Mouse (Mus musculus) heart, postnatal 0 days (tissue): ENCODE data around the gene Spns2. TPM values are rescaled to one million over a fixed set of nuclear protein-coding genes. Genes with fewer than 3 reads are reported as not detected.

Experiments
- ATAC-seq: fragments of 200-750 bp; cut with Nextera tagmentation; 2 replicates; pipeline ENCODE4 v1.8.0; 2017; ENCODE audit warnings: low read depth, moderate number of reproducible peaks, moderate library complexity; ENCODE audit not compliant: insufficient read depth
- DNase-seq: peaks from one replicate; pipeline ENCODE4 v3.0.0-alpha.2; 2016; ENCODE audit warnings: low spot score
- H3K27ac ChIP-seq: fragments of 300-500 bp; sonication (generic); 2 replicates; pipeline ENCODE4 v1.5.1; 2014; ENCODE audit warnings: low read depth, mild to moderate bottlenecking
- H3K27me3 ChIP-seq: fragments of 300-500 bp; sonication (generic); 2 replicates; pipeline ENCODE4 v1.6.1; 2014; ENCODE audit warnings: low read length, mixed read lengths; ENCODE audit not compliant: control insufficient read depth, insufficient read depth
- H3K36me3 ChIP-seq: fragments of 300-500 bp; sonication (generic); replicated peaks from 2 replicates; pipeline ENCODE4 v1.6.1; 2014; ENCODE audit warnings: low read length, mixed read lengths; ENCODE audit not compliant: control insufficient read depth, insufficient read depth
- H3K4me1 ChIP-seq: fragments of 300-500 bp; sonication (generic); 2 replicates; pipeline ENCODE4 v1.6.1; 2014; ENCODE audit warnings: antibody characterized with exemption; ENCODE audit not compliant: control insufficient read depth, insufficient read depth
- H3K4me2 ChIP-seq: fragments of 300-500 bp; sonication (generic); 2 replicates; pipeline ENCODE4 v1.6.1; 2014; ENCODE audit warnings: low read depth, mild to moderate bottlenecking, low read length, moderate library complexity
- H3K4me3 ChIP-seq: fragments of 300-500 bp; sonication (generic); 2 replicates; pipeline ENCODE4 v1.5.1; 2014; ENCODE audit warnings: low read depth, low read length
- H3K9ac ChIP-seq: fragments of 300-500 bp; sonication (generic); replicated peaks from 2 replicates; pipeline ENCODE4 v1.6.1; 2014; ENCODE audit warnings: low read depth, low read length, mixed read lengths
- H3K9me3 ChIP-seq: fragments of 300-500 bp; sonication (generic); replicated peaks from 2 replicates; pipeline ENCODE4 v1.6.1; 2016; ENCODE audit warnings: low read length; ENCODE audit not compliant: control insufficient read depth
- CTCF ChIP-seq: IDR thresholded peaks from 2 replicates; pipeline ENCODE4 v1.5.1; 2016; ENCODE audit warnings: antibody characterized with exemption, control low read depth, low read depth
- EP300 ChIP-seq: IDR thresholded peaks from 2 replicates; pipeline ENCODE4 v1.6.1; 2016; ENCODE audit warnings: antibody characterized with exemption, low read depth
- WGBS: fragments of 180-500 bp; shearing (Covaris S2); extraction: QIAGEN DNeasy Blood & Tissue Kit; methylation state at CpG from one replicate; pipeline ENCODE4 v1.1.7; 2014; 5-methylcytosine and 5-hydroxymethylcytosine counted together
- polyA plus RNA-seq: library from polyadenylated mRNA; unstranded; fragments of >200 nt; fragmentation: Nextera tagmentation; extraction: Ambion mirVana; gene quantifications from 2 replicates; pipeline ENCODE4 v1.2.1, GENCODE M21; 2015
- total RNA-seq: library from RNA; depleted of rRNA; stranded (reverse); fragments of >200 nt; gene quantifications from 2 replicates; pipeline ENCODE4 v1.2.3, GENCODE M21; 2014; ENCODE audit warnings: low replicate concordance

Gene Spns2
- total and polyA plus RNA-seq, 2 experiments from 2014 or later = 2.9 to 44.2 TPM

DNA sequence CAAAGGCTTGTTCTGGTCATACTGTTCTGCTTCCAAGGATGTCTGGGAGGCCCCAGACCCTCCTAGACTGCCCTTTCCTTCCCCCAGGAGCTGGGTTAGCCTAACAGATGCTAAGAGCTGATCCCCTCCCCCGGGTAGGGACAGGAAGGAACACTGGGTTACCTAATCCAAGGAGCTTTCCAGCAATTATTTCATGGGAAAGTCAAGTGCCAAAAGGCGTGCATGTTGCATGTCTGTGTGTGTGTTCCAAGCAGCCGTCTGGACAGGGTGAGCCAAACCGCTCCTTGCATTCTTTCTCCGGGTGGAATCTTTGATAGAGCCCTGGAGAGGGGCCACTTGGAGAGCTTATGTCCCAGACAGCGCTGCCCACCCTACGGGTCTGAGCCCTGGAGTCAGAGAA lies 76.7 kb downstream of the Spns2 start:
- Histone ChIP-seq H3K4me1 (peaks cover 68% of the 10 kb centered on the region), H3K4me2 (peak overlapping the region; percentile 52), H3K27ac (peak overlapping the region; percentile 86), H3K9me3 (no peaks in the 10 kb centered on the region), H3K36me3 (no peaks in the 10 kb centered on the region), H3K9ac (peak overlapping the region; percentile 24; the same call in 1 of the 2 replicates), H3K4me3 (peak overlapping the region; percentile 17), H3K27me3 (no peaks in the 10 kb centered on the region)
- peak; percentile 19 for ATAC-seq
- WGBS = 26% methylated on average over 7 of the region's 7 CpGs
- DNase-seq = peak; percentile 77
- 0 out of 2 replicates have a peak, but pooled peaks have one; percentile 87 for TF ChIP-seq EP300
- no peak for TF ChIP-seq CTCF

- DNase-seq = no peak
- peak overlapping the region; percentile 82 for H3K4me3 ChIP-seq
- TF ChIP-seq CTCF (no peak), EP300 (no peak)
- H3K27ac ChIP-seq = peak overlapping the region; percentile 86
- H3K4me2 ChIP-seq = peak overlapping the region; percentile 92
- H3K36me3 ChIP-seq = no peaks in the 10 kb centered on the region
- peak overlapping the region; percentile 66; the same call in 1 of the 2 replicates for H3K9ac ChIP-seq
- H3K9me3 ChIP-seq = no peaks in the 10 kb centered on the region
- ATAC-seq = no peak
- H3K4me1 ChIP-seq = peaks cover 67% of the 10 kb centered on the region
- 25% methylated on average over 9 of the region's 9 CpGs for WGBS
- H3K27me3 ChIP-seq = no peaks in the 10 kb centered on the region
Observed at GRCm38 (mm10) chr11:72411945-72412344, 77.8 kb downstream of the Spns2 start.

- H3K27me3 ChIP-seq = no peaks in the 10 kb centered on the region
- peak within 1 kb of the TSS; percentile 92 for H3K4me2 ChIP-seq
- no peaks in the 10 kb centered on the region for H3K36me3 ChIP-seq
- DNase-seq = peak; percentile 87
- peaks cover 68% of the 10 kb centered on the region for H3K4me1 ChIP-seq
- peak within 1 kb of the TSS; percentile 86 for H3K27ac ChIP-seq
- WGBS = under 1% methylated on average over 84 of the region's 86 CpGs
- TF ChIP-seq CTCF = peak; percentile 54
- TF ChIP-seq EP300 = no peak
- no peaks in the 10 kb centered on the region for H3K9me3 ChIP-seq
- peak within 1 kb of the TSS; percentile 66 for H3K9ac ChIP-seq
- peak; percentile 88 for ATAC-seq
- H3K4me3 ChIP-seq = peak within 1 kb of the TSS; percentile 82
Observed at GRCm38 (mm10) chr11:72411093-72411921, 78.4 kb downstream of the Spns2 start, which contains the start of gene Smtnl2. Gene Smtnl2, minus strand, starts transcription at chr11:72411713.

DNA sequence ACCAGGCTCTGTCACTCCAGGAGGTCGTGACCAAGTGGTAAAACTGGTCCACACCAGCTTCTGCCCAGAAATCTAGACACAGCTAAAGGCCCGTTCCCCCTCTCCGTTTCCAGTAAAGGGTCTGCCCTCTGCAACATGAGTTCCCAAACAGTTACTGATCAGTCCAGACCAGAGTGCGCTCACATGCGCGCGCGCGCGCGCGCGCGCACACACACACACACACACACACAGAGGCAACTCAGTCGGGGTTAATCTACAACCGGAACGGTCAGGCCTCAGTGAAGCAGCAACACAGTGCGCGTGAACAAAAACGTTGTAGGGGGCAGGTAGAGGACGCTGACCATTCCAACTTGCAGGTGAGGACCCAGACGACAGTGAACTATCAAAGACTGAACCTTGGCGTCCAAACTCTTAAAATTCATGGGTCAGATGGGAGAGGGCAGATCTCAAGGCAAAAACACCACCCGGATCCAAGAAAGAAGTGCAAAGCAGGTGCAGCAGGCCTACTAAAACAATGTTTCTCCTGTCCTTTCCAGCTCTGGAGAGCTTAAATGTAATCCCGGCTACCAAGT lies 79.1 kb downstream of the Spns2 start:
- peak overlapping the region; percentile 66 for H3K9ac ChIP-seq
- under 1% methylated on average over 25 of the region's 25 CpGs for WGBS
- H3K9me3 ChIP-seq = no peaks in the 10 kb centered on the region
- peak overlapping the region; percentile 82 for H3K4me3 ChIP-seq
- H3K36me3 ChIP-seq = no peaks in the 10 kb centered on the region
- TF ChIP-seq CTCF = no peak
- TF ChIP-seq EP300 = 0 out of 2 replicates have a peak, but pooled peaks have one; percentile 21
- peak overlapping the region; percentile 92 for H3K4me2 ChIP-seq
- no peaks in the 10 kb centered on the region for H3K27me3 ChIP-seq
- DNase-seq = no peak
- peaks cover 72% of the 10 kb centered on the region for H3K4me1 ChIP-seq
- ATAC-seq = no peak
- H3K27ac ChIP-seq = peak overlapping the region; percentile 86

DNA sequence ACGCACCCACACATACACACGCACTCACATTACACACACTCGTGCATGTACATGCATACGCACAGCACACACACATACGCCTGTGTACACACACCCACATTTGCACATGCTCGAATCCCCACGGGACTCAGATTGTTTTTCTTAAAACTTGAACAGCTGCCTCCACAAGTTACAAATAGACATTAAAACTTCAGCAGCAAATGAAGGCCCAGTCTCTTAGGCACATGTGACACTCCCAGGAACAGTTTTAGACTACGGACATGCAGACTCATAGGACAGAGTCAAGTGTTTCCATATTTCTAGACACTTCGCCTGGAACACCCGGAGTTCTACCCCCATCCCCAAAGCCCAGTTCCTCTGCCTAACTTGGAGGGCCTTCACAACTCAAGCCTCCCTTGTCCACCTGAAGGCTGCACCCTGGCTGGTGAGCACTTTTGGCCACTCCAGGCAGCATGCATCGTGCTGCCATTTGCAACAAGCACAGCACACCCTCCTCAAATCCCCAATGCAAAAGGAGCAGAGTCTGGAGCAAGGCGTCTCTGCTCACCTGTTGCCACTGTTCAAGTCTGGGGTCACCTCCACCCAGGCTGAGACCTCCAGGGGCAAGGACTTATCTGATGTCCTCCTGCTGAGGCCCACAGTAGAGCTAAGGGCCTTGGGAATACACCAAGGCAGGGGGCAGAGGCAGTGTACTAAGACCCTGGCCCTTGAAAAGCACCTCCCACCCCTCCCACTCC lies 79.9 kb downstream of the Spns2 start:
- TF ChIP-seq EP300 (no peak), CTCF (no peak)

More for the DNA sequence above, 79.9 kb downstream of the Spns2 start:
- Histone ChIP-seq H3K27me3 (no peaks in the 10 kb centered on the region), H3K27ac (peak overlapping the region; percentile 70), H3K9ac (peak overlapping the region; percentile 66), H3K4me3 (peak overlapping the region; percentile 82), H3K36me3 (no peaks in the 10 kb centered on the region), H3K4me1 (peaks cover 65% of the 10 kb centered on the region), H3K4me2 (peak overlapping the region; percentile 92), H3K9me3 (no peaks in the 10 kb centered on the region)
- DNase-seq = no peak
- WGBS = 33% methylated on average over 12 of the region's 12 CpGs
- ATAC-seq = no peak
